Mouse (Mus musculus) urinary bladder, postnatal 25 days (tissue): ENCODE measurements at regions not wholly inside any gene's neighbourhood (a gene's known extent, or its start where the extent isn't known, plus 50 kb on each side); places are given as distances from the start of the nearest gene placed in this dataset.

ENCODE experiments used
- DNase-seq: peaks from one replicate; pipeline ENCODE4 v3.0.0; 2022; ENCODE audit warnings: low spot score

DNA sequence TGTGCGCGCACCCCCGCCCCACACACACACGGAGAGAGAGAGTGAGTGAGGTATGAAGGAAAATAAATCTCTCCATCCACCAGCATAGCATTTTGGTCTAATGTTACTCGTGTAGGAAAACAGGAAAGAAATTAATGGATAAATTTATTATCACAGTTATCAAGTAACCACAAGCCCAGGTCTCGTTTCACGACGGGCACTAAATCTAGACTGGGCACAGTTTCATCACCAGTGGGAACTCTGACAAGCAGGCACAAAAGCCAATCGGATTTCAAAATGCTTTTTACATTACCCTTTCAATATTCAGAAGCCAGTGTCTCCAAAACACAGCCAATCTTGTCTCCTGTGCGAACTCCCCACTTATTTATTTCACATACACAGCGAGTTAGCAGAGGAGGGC lies 244.9 kb upstream of the Lrtm1 start:
- no peak for DNase-seq

DNA sequence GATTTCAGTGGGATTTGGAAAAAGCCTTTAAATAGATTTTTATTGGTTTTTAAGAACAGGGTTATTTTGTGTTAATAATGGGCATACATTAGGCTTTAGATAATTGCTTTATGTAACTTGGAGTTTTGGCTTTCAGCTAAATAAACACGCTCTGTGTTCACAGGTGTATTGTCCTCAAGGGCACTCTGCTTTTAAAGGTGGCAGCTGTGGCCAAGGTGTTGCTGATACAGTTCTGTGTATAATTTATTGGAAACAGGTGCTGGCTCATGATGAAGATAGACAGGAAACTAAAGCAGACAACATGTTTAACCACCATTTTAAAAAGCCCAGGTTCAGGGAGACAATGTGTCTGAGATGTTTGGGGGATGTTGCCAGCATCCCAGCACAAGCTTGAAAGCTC lies 242.3 kb upstream of the Lrtm1 start:
- no peak for DNase-seq

DNA sequence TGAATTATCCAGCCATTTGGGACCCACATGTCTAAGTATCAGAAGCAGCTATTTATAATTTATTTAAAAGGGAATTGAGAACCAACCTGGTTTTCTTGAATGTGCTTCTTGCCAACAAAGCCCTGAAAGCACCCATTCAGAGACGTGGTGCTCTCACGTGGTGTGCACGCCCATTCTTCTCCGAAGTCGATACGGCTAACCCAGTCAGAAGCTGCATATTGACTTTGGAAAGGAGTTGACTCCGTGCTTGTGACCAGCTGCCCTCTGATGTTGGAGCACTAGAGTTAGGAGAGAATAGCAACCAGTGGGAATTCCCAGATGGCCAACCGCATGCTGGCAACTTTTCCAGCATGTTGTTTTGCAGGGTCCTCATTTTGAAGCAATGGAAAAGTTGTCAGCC lies 240.2 kb upstream of the Lrtm1 start:
- no peak for DNase-seq

DNA sequence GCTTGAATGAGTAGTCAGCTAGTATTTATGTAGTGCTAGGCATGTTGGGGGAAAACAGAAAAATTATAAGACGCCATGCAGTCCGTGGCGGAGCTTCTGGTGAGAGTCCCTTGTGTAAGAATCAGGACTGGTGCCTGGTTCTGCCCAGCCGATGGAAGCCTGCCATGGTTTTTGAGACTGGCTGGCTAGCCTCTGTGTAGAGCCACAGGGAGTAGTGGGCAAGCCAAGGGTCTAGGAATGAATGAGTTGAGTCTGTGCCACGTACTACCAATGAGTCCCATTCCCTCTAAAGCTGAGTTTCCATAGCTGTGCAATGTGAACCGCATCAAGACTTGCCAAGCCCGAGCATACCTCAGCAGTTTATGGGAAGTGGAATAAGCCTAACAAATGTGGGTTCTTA lies 236.3 kb upstream of the Lrtm1 start:
- no peak for DNase-seq

DNA sequence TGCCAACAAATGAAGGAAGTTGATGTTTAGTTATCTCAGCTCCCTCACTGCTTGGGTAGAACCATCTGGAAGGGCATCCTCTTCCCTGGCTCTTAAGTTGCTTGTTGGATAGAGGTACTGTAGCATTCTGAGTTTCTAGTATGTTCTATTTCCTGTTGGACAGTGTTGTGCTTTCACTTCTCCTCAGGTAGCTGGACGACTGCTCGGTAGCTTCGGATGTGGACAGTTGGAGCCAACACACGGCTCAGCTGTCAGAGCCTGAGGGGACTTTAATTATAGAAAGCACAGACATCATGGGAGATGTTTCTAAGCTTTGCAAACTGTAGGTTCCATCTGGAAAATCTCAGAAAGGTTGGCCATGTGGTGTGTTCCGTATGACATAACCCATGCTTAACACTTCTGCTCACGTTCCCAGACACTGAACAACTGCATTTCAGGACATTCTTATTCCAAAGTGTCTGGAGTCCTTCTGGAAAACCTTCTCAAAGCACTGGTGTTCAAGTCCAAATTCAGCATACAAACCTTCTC lies 233.8 kb upstream of the Lrtm1 start:
- no peak for DNase-seq

DNA sequence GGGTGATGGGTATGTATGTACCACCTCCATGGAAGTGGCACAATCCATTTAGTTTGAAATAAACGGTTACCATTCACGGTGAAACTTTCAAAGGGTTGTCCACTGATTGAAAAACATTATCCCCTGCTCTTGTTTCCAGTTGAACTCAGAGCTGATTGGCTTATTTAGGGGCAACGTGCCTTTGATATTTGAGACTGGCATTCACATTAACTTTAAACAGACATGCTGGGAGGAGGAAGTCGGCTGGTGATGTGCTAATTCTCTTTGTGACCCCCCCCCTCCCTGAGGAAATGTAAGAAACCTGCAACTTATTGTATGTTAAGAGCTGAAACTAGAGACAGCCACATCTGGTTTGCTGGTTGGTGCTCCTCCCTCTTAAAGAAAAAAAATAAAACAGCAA lies 219.7 kb upstream of the Lrtm1 start:
- no peak for DNase-seq

DNA sequence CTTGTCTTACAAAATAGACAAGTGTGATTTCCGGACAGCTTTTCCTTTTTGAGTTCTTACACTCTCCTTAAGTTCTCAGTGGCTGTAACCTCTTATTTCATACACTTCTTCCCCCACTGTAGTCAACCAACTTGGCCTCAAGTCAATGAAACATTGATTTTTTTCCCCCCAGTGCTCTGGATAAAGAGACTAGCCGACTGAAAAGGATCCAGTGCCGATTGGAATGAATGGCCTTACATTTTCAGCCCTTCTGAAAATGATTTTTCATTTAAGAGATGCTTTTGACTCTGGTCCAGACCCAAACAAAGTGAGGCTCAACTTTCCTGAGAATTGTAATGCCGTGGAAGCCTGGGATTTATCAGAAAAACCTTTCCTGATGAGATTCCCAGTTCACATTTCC lies 216.3 kb upstream of the Lrtm1 start:
- DNase-seq = no peak

DNA sequence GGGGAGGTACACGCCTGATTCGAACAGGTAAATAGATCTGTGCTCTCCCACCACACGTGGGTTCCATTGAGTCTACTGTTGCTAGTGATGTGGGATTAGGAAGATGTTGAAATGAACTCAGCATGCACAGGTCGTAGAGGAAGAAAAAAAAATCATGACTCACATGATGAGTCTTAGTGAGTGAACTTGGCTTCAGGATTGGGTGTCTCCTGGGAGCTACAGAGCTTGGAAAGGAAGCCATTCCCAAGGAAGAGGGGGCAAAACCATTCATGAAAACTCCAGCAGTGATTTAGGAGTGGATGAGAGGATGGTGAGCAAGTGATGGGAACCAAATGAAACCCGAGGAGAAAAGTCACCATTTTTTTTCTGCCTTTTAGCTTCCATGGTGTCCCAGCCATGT lies 215.9 kb upstream of the Lrtm1 start:
- no peak for DNase-seq

DNA sequence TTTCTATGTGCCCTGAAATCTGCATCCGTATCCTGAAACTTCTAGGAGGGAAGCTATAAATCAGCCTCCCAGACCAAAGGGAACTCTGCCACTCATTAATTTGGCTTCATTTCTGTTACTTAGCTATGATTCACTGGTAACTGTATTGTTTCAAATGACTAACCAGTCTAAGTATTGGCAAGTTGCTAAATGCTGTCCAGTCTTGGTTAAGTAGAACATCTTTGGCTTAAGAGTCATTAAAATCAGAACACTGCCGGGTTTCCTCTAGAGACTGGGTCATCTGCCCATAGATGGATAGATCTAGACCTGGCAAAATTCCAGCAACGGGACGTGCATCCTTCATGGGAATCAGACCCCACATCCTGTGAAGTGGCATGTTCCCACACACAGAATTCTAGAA lies 209.9 kb upstream of the Lrtm1 start:
- DNase-seq = no peak

DNA sequence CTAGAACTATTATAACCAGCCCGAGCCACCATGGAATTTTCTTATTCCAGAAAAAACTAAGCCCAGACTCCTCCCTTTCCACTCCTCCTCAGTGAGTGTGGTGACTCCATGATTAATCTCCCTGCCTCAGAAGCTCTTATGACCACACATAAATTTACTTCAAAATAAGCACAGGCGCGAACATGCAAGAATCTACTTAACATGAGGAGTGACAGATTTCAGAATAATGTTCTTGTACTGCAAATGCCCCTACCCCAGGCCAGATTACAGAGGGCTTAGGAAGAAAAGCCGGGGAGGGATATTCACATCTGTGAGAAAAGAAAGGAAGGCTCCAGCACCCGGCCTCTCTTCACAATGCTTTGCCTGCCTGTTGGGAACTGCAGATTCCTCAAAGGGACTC lies 208.7 kb upstream of the Lrtm1 start:
- no peak for DNase-seq

DNA sequence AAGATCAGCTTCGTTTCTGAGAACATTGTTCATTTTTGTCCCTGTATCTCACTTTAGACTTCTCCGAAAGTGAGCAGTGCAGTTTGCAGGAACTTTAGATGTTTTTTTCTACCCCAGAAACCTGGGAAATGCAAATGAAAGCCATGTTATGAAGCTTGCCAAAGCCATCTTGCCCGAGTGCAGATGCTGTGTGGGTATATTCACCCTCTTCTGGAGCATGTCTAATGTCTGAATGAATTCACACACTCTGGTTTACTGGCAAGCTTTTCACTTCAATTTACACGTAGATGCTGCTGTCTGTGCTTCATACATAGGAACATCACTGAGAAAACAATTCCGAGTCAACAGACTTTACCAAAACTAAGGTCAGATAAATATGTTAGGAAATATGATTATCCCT lies 197.0 kb upstream of the Lrtm1 start:
- DNase-seq = no peak

DNA sequence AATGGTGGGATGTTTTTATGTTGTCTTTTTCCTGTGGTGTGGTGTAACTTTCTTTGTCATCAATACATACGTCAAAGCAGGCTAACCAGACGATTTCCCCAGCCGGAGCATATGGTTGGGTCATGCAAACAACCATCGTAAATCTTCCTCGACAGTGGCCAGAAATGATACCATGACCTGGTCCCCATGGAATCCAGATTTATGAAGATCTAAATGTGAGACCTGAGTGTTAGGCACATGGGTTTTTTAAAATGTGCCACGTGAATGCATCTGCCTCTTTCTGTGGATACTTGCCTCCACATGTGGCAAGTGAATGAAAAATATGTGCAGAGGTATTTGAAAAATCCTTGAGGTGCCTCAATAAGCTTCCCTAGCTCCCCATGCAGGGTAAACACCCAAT lies 190.8 kb upstream of the Lrtm1 start:
- no peak for DNase-seq

DNA sequence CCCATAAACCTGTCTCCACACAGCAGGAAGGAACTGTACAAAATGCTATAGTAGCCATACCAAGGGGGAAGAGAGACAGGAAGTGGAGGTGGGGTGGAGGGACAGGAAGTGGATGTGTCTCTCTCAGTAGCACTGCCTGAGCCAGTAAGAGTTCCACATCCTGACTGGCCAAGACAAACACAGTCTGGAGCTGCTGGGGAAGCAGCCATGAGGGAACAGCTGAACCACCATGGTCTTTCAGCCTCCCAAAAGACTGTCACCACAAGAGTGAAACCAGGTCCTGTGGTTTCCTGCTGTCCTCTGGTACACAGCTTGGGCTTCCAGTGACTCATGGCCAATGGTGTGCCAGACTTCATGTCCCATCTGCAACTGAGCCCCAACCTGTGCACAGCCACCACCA lies 180.9 kb upstream of the Lrtm1 start:
- DNase-seq = no peak

DNA sequence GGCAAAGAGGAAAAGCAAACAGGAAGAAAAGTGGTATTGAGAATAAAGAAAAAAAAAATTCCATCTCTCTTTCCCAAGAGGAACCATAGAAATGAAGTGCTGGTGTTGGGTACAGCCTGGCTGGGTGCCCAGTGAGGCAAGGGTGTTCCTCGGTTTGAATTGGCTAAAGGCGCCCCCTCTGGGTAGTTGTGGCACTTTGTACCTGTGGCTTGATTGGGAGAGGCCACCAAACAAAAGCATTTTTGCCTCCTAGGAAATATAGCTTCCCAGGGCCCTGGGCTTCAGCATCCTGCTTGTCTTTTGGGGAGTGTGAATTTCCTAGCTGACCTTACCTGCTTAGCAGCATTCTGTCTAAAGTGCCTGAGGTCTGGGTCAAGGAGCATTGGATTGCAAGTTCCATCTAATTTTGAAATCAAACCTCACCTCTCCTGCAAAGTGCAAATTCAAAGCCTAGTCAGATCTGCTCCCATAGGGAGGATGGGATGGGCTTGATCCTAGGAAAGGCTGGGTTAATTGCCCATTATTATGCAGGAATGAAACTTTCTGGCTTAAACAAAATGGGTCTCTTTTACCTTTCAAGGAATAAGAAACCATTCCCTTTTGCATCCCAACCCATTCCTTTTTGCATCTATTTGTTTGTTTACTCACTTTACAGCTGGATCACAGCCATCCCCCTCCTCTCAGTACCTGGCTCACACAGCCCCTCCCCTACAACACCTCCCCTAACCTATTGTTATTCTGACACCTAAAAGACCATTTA lies 169.0 kb upstream of the Lrtm1 start:
- peak; percentile 32 for DNase-seq
